Mouse (Mus musculus) embryonic facial prominence, embryonic 12.5 days (tissue): ENCODE measurements around the gene Sbno2. TPM values are rescaled to one million over a fixed set of nuclear protein-coding genes. Genes with fewer than 3 reads are reported as not detected.
"Not testable (repeated sequence)": the region's sequence is repeated elsewhere in the genome, so short reads cannot be mapped to it uniquely, and the experiment has no call there.

ENCODE experiments used
- ATAC-seq: fragments of 200-750 bp; cut with Nextera tagmentation; 2 replicates; pipeline ENCODE4 v1.8.0; 2017; ENCODE audit not compliant: insufficient number of reproducible peaks, insufficient read depth, low FRiP score, low TSS enrichment
- H3K27ac ChIP-seq: fragments of 300-500 bp; sonication (generic); 2 replicates; pipeline ENCODE4 v1.5.1; 2016; ENCODE audit warnings: mild to moderate bottlenecking
- H3K27me3 ChIP-seq: fragments of 300-500 bp; sonication (generic); 2 replicates; pipeline ENCODE4 v1.6.1; 2016; ENCODE audit warnings: mild to moderate bottlenecking, moderate library complexity
- H3K36me3 ChIP-seq: fragments of 300-500 bp; sonication (generic); 2 replicates; pipeline ENCODE4 v1.6.1; 2016; ENCODE audit warnings: mild to moderate bottlenecking
- H3K4me1 ChIP-seq: fragments of 300-500 bp; sonication (generic); 2 replicates; pipeline ENCODE4 v1.6.1; 2016
- H3K4me2 ChIP-seq: fragments of 300-500 bp; sonication (generic); replicated peaks from 2 replicates; pipeline ENCODE4 v1.6.1; 2016; ENCODE audit warnings: mild to moderate bottlenecking, moderate library complexity
- H3K4me3 ChIP-seq: fragments of 300-500 bp; sonication (generic); 2 replicates; pipeline ENCODE4 v1.5.1; 2016; ENCODE audit warnings: mild to moderate bottlenecking
- H3K9ac ChIP-seq: fragments of 300-500 bp; sonication (generic); 2 replicates; pipeline ENCODE4 v1.6.1; 2016; ENCODE audit warnings: mild to moderate bottlenecking, moderate library complexity
- H3K9me3 ChIP-seq: fragments of 300-500 bp; sonication (generic); 2 replicates; pipeline ENCODE4 v1.6.1; 2016; ENCODE audit warnings: mild to moderate bottlenecking, moderate library complexity
- WGBS: fragments of 180-500 bp; shearing (Covaris S2); methylation state at CpG from one replicate; pipeline ENCODE4 v1.1.7; 2016; 5-methylcytosine and 5-hydroxymethylcytosine counted together
- polyA plus RNA-seq: library from polyadenylated mRNA; unstranded; fragments of >200 nt; fragmentation: Nextera tagmentation; extraction: Ambion mirVana; gene quantifications from 2 replicates; pipeline ENCODE4 v1.2.1, GENCODE M21; 2016

Sbno2 gene
- polyA plus RNA-seq, 1 experiment from 2014 or later, result 15.2 TPM

- no peaks in the 10 kb centered on the region for H3K9me3 ChIP-seq
- peaks cover 18% of the 10 kb centered on the region for H3K36me3 ChIP-seq
- H3K4me3 ChIP-seq, result no peak overlapping the region
- no peak overlapping the region for H3K4me2 ChIP-seq
- H3K27ac ChIP-seq, result peak overlapping the region; percentile 55; the same call in 1 of the 2 replicates
- peaks cover 28% of the 10 kb centered on the region for H3K4me1 ChIP-seq
- no peak overlapping the region for H3K9ac ChIP-seq
- WGBS, result 84% methylated on average over 5 of the region's 5 CpGs
- ATAC-seq, result no peak
- no peaks in the 10 kb centered on the region for H3K27me3 ChIP-seq
Measured at GRCm38 (mm10) chr10:80052374-80052764, 53.0 kb downstream of the Sbno2 start.

DNA sequence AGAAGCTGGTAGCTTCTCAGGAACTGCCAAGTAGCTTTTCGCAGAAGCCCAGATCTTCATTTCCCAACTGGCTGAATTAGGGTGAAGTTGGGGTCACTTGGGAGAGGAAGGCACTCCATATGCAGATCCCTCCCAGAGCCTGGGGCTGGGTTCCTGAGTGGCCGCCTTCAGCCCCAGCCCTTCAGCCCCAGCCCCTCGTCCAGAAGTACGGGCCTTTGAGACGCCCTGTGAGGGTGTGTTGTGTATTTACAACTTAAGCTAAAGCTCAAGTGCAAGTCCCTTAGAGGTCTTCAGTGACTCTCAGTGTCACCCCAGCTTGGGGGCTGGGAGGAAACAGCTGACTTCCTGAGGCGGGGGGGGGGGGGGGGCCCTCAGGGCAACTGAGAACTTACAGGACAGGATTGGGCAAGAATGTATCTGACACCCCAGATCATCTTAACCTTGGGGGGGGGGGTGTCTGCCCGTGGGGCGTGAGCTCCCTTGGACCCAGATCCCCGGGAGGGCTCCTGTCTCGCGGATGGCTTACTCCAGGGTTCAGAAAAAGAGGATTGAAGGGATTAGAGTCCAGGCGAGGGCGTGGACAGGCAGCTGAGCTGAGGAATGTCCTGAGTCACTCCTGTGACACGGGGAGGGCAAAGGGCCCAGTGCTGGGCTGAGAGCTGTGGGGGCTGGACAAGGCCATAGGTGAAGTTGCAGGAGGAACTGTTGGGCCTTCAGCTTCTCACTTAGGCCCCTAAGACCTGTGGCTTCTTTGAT lies 53.6 kb downstream of the Sbno2 start:
- Histone ChIP-seq H3K36me3 (peaks cover 12% of the 10 kb centered on the region), H3K27ac (peak overlapping the region; percentile 55; the same call in 1 of the 2 replicates), H3K9ac (no peak overlapping the region), H3K4me1 (peaks cover 28% of the 10 kb centered on the region), H3K9me3 (no peaks in the 10 kb centered on the region), H3K27me3 (no peaks in the 10 kb centered on the region), H3K4me2 (no peak overlapping the region), H3K4me3 (no peak overlapping the region)
- ATAC-seq, result no peak
- 27% methylated on average over 14 of the region's 14 CpGs for WGBS

GRCm38 (mm10) chr10:80050885-80051617 lies 54.3 kb downstream of the Sbno2 start:
- Histone ChIP-seq H3K4me1 (peaks cover 28% of the 10 kb centered on the region), H3K36me3 (peaks cover 6% of the 10 kb centered on the region; the same call in 1 of the 2 replicates), H3K27ac (peak overlapping the region; percentile 55), H3K9ac (no peak overlapping the region), H3K4me3 (no peak overlapping the region), H3K9me3 (no peaks in the 10 kb centered on the region), H3K27me3 (no peaks in the 10 kb centered on the region), H3K4me2 (no peak overlapping the region)
- no peak for ATAC-seq
- 24% methylated on average over 15 of the region's 15 CpGs for WGBS

DNA sequence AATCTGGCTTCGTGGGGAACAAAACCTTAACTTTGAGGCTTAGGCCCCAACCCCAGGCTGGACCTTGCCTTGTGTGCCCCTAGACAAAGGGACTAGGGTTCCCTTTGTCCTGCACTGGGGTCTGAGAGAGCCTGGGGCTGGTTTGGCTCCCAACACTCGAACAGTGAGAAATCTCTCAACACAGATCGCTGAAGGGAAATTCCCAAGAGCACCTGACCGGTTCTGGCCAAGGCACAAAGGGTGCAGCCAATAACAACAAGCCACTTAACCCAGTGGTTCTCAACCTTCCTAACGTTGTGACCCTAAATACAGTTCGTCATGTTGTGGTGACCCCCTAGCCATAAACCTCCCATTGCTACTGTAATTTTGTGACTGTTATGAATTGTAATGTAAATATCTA lies 55.1 kb downstream of the Sbno2 start:
- no peak for ATAC-seq
- 25% methylated on average over 6 of the region's 6 CpGs for WGBS
- peaks cover 22% of the 10 kb centered on the region for H3K4me1 ChIP-seq
- no peaks in the 10 kb centered on the region for H3K9me3 ChIP-seq
- peak overlapping the region; percentile 54; the same call in 1 of the 2 replicates for H3K27ac ChIP-seq
- H3K4me2 ChIP-seq, result no peak overlapping the region
- no peak overlapping the region for H3K4me3 ChIP-seq
- no peaks in the 10 kb centered on the region for H3K27me3 ChIP-seq
- no peaks in the 10 kb centered on the region for H3K36me3 ChIP-seq
- H3K9ac ChIP-seq, result no peak overlapping the region

DNA sequence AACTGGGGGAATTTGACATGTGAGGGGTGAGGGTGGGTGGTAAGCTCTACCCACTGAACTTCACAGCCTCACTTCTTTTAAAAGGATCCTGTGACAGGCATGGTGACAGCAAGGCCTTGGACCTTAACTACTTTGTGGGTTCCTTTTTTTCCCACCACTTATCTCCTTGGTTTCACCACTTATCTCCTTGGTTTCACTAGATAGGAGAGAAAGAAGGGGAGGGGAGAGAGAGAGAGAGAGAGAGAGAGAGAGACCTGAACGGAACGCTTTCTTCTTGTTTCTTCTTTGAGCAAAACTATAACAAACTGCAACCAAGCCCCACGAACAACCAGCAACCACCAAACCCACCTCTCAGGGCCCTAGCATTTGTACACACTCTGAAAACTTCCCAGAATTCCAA lies 56.5 kb downstream of the Sbno2 start:
- no peak overlapping the region for H3K9ac ChIP-seq
- no peak overlapping the region for H3K4me2 ChIP-seq
- H3K36me3 ChIP-seq, result no peaks in the 10 kb centered on the region
- no peaks in the 10 kb centered on the region for H3K9me3 ChIP-seq
- peak overlapping the region; percentile 67 for H3K27ac ChIP-seq
- H3K4me1 ChIP-seq, result peaks cover 13% of the 10 kb centered on the region; the same call in 1 of the 2 replicates
- no peak for ATAC-seq
- 48% methylated on average over 3 of the region's 3 CpGs for WGBS
- H3K4me3 ChIP-seq, result no peak overlapping the region
- no peaks in the 10 kb centered on the region for H3K27me3 ChIP-seq

- 17% methylated on average over 5 of the region's 5 CpGs for WGBS
- Histone ChIP-seq H3K27ac (peak overlapping the region; percentile 67), H3K27me3 (no peaks in the 10 kb centered on the region), H3K9me3 (no peaks in the 10 kb centered on the region), H3K4me1 (peaks cover 13% of the 10 kb centered on the region; the same call in 1 of the 2 replicates), H3K36me3 (no peaks in the 10 kb centered on the region), H3K9ac (no peak overlapping the region), H3K4me3 (no peak overlapping the region), H3K4me2 (no peak overlapping the region)
- ATAC-seq, result no peak
Measured at GRCm38 (mm10) chr10:80048396-80048795, 57.0 kb downstream of the Sbno2 start.

GRCm38 (mm10) chr10:80047041-80047565 lies 58.3 kb downstream of the Sbno2 start, which contains the start of gene Gpx4:
TSS of gene Gpx4 (plus strand) at chr10:80047166.
- Histone ChIP-seq H3K27me3 (no peaks in the 10 kb centered on the region), H3K4me3 (no peak within 1 kb of the TSS), H3K27ac (peak within 1 kb of the TSS; percentile 67; the same call in 1 of the 2 replicates), H3K9me3 (no peaks in the 10 kb centered on the region), H3K4me2 (no peak within 1 kb of the TSS), H3K4me1 (peaks cover 13% of the 10 kb centered on the region; the same call in 1 of the 2 replicates), H3K9ac (peak within 1 kb of the TSS; percentile 17; the same call in 1 of the 2 replicates), H3K36me3 (no peaks in the 10 kb centered on the region)
- ATAC-seq, result no peak
- 45% methylated on average over 9 of the region's 9 CpGs for WGBS

- Histone ChIP-seq H3K4me1 (peaks cover 10% of the 10 kb centered on the region; the same call in 1 of the 2 replicates), H3K27ac (no peak overlapping the region), H3K27me3 (no peaks in the 10 kb centered on the region), H3K9ac (no peak overlapping the region), H3K36me3 (no peaks in the 10 kb centered on the region), H3K4me2 (no peak overlapping the region), H3K4me3 (no peak overlapping the region), H3K9me3 (no peaks in the 10 kb centered on the region)
- WGBS, result 78% methylated on average over 5 of the region's 5 CpGs
- ATAC-seq, result no peak
Measured at GRCm38 (mm10) chr10:80045766-80046165, 59.6 kb downstream of the Sbno2 start.

DNA sequence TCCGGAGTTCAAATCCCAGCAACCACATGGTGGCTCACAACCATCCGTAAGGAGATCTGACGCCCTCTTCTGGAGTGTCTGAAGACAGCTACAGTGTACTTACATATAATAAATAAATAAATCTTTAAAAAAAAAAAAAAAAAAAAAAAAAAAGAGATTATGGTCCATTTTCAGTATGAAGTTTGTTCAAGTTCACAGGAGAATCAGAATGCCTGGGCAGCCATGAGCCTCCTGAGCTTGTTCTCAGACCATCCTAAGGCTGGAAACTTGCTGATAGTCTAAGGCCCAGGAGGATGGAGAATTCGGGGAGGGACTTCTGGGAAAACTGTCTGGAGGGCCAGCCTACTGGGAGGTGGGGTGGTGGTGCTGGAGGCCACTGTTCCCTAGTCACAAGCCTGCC lies 60.0 kb downstream of the Sbno2 start:
- H3K4me1 ChIP-seq, H3K27ac ChIP-seq, H3K9me3 ChIP-seq, H3K4me2 ChIP-seq, H3K9ac ChIP-seq, ATAC-seq, H3K4me3 ChIP-seq, H3K27me3 ChIP-seq, H3K36me3 ChIP-seq: not testable (repeated sequence)
- 90% methylated on average over 3 of the region's 4 CpGs for WGBS

DNA sequence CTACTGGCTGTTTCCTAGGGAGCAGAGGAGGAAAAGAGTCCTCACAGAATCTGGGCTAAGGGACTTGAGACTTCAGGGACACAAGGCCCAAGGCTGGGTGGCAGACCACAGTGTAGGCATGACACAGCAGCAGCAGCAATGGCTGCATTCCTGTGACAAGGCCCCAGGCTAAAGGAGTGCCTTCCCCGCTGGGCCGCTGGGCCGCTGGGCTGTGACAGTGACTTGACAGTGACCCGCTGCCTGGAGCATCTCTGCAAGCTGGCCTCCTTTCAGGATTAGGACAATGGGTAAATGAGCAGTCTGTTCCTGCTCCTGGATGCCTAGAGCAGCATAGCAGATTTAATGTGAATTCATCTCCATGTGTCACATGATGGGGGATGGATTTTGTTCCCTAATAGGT lies 61.3 kb downstream of the Sbno2 start:
- Histone ChIP-seq H3K27ac (no peak overlapping the region), H3K9me3 (no peaks in the 10 kb centered on the region), H3K4me3 (no peak overlapping the region), H3K4me1 (peaks cover 10% of the 10 kb centered on the region; the same call in 1 of the 2 replicates), H3K27me3 (no peaks in the 10 kb centered on the region), H3K9ac (no peak overlapping the region), H3K4me2 (no peak overlapping the region), H3K36me3 (no peaks in the 10 kb centered on the region)
- 44% methylated on average over 4 of the region's 4 CpGs for WGBS
- ATAC-seq, result no peak

DNA sequence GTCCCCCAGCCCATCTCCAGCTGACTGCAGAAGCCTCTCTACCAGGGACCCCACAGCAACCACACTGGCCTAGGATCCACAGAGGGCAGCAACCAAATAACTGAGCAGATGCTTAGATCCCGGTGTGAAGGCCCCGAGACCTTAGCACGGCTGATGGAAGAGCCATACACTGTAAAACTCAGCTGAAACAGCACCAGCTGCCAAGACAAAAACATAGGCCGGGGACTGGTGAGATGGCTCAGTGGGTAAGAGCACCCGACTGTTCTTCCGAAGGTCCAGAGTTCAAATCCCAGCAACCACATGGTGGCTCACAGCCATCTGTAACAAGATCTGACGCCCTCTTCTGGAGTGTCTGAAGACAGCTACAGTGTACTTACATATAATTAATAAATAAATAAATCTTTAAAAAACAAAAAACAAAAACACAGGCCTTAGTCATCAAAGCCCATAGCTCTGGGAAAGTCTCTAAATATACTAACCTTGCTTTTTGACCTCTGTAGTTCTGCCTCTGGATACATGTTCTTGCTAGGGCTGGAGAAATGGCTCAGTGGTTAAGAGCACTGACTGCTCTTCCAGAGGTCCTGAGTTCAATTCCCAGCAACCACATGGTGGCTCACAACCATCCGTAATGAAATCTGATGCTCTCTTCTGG lies 63.8 kb downstream of the Sbno2 start:
- H3K4me2 ChIP-seq, H3K27ac ChIP-seq, ATAC-seq, H3K27me3 ChIP-seq, H3K9ac ChIP-seq, H3K4me3 ChIP-seq, H3K9me3 ChIP-seq, H3K4me1 ChIP-seq: not testable (repeated sequence)
- WGBS, result 85% methylated on average over 8 of the region's 8 CpGs
- peaks cover 18% of the 10 kb centered on the region for H3K36me3 ChIP-seq
